Comparison of ENCODE assay signal across 8 mouse cellular contexts in the genomic region with DNA sequence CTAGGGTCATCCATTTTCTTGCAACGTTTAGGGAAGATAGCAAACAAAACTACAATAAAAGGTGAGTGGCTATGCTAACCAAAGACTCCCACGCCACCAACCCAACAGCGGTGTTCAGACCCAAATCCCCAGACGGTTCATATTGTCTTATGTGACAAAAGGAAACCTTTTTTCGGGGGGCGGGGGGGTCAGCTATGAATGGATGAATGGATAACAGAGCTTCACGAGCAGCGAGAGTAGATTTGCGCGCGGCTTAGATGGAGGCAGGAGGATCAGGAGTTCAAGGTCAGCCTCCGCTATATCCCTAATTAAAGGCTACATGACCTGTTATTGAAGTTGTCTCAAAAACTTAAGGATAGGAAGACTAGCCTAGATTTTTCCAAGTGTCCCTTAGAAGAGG. TPM values are rescaled to one million over a fixed set of nuclear protein-coding genes. Genes with fewer than 3 reads are reported as not detected.
DNase-seq lines count a peak whose midpoint lies in the region; ATAC-seq and TF ChIP-seq lines count a peak whose summit lies in the region.

No protein-coding gene starts in this region.

- peak overlapping the region; percentile 82 for H3K27ac ChIP-seq in heart, embryonic 10.5 days
- no peak overlapping the region for H3K27ac ChIP-seq in MEL (ENCODE audit: control insufficient read depth, low read depth, low read length)
- H3K27ac ChIP-seq in forebrain, embryonic 13.5 days: no peak overlapping the region
- no peak overlapping the region for H3K27ac ChIP-seq in liver, adult 2 months (replicated peaks; ENCODE audit: insufficient read depth, low read depth, low read length)

- 7% methylated on average over 12 of the region's 12 CpGs for WGBS in heart, embryonic 10.5 days
- WGBS in forebrain, embryonic 13.5 days: 4% methylated on average over 12 of the region's 12 CpGs
- WGBS in liver, adult 2 months: 10% methylated on average over 12 of the region's 12 CpGs

- H3K9ac ChIP-seq in MEL (ENCODE audit: control insufficient read depth, low read depth, low read length, poor library complexity, severe bottlenecking): peak overlapping the region; percentile 80
- peak overlapping the region; percentile 66; the same call in 1 of the 2 replicates for H3K9ac ChIP-seq in forebrain, embryonic 13.5 days
- no peak overlapping the region for H3K9ac ChIP-seq in liver, adult 2 months (ENCODE audit: low read depth, low read length)

- no peaks in the 10 kb centered on the region for H3K36me3 ChIP-seq in heart, embryonic 10.5 days
- H3K36me3 ChIP-seq in MEL (ENCODE audit: control insufficient read depth in 1 of 2, insufficient read depth in 2 of 2, low read length in 2 of 2): peaks cover 0 to 10% of the 10 kb centered on the region in 2 experiments; a peak in 2 of 4 replicates
- H3K36me3 ChIP-seq in forebrain, embryonic 13.5 days (ENCODE audit: poor library complexity, severe bottlenecking): no peaks in the 10 kb centered on the region
- no peaks in the 10 kb centered on the region for H3K36me3 ChIP-seq in liver, adult 2 months (ENCODE audit: control insufficient read depth, insufficient read depth, low read length)

- peaks cover 1% of the 10 kb centered on the region; the same call in 1 of the 2 replicates for H3K79me2 ChIP-seq in MEL (ENCODE audit: control insufficient read depth, insufficient read depth, low read length, poor library complexity)
- no peaks in the 10 kb centered on the region for H3K79me2 ChIP-seq in liver, adult 2 months (ENCODE audit: control insufficient read depth, insufficient read depth, low read length)

- intact Hi-C loops in heart, postnatal 10 days (cut with DNase I): loop anchor here (5.0 kb wide), 3 partner anchors 36 to 276 kb away; no protein-coding TSS in a partner anchor
- intact Hi-C loops in left cerebral cortex, postnatal 4 days (cut with DNase I): no loop called here

- no peak for DNase-seq in heart, embryonic 10.5 days (ENCODE audit: low spot score)
- DNase-seq in heart, postnatal 10 days: no peak
- DNase-seq in MEL (ENCODE audit: low read depth, low spot score): peak; percentile 88
- peak; percentile 24 for DNase-seq in liver, adult 2 months (ENCODE audit: extremely low read depth, low read depth, low spot score)
- DNase-seq in retina, embryonic 14.5 days (ENCODE audit: low spot score): peak; percentile 80
- no peak for DNase-seq in left cerebral cortex, postnatal 4 days
- DNase-seq in layer of hippocampus, adult 9-11 months: no peak

- H3K4me3 ChIP-seq in heart, embryonic 10.5 days: peak overlapping the region; percentile 73
- H3K4me3 ChIP-seq in MEL (ENCODE audit: control insufficient read depth in 1 of 2, insufficient read depth in 1 of 2, low read depth in 2 of 2, low read length in 2 of 2): peak overlapping the region; percentile 57 to 99
- peak overlapping the region; percentile 55 for H3K4me3 ChIP-seq in forebrain, embryonic 13.5 days
- H3K4me3 ChIP-seq in liver, adult 2 months (ENCODE audit: insufficient read depth, low read depth, low read length): no peak overlapping the region

- TF ChIP-seq CTCF in MEL (IDR thresholded peaks at IDR 0.05 in 2 of 3, conservative IDR thresholded peaks at IDR 0.05 in 1 of 3; ENCODE audit: control insufficient read depth in 1 of 3, insufficient read depth in 1 of 3, low read depth in 2 of 3, low read length in 3 of 3, poor library complexity in 1 of 3, severe bottlenecking in 1 of 3): no peak
- TF ChIP-seq CTCF in liver, adult 2 months (IDR thresholded peaks at IDR 0.05; ENCODE audit: low read depth, low read length): no peak

- H3K4me1 ChIP-seq in heart, embryonic 10.5 days: peaks cover 2% of the 10 kb centered on the region; the same call in 1 of the 2 replicates
- H3K4me1 ChIP-seq in MEL (ENCODE audit: control insufficient read depth in 1 of 2, insufficient read depth in 2 of 2, low read length in 2 of 2): peaks cover 5 to 17% of the 10 kb centered on the region in 2 experiments
- peaks cover 2% of the 10 kb centered on the region; the same call in 1 of the 2 replicates for H3K4me1 ChIP-seq in forebrain, embryonic 13.5 days
- peaks cover 1% of the 10 kb centered on the region; the same call in 1 of the 2 replicates for H3K4me1 ChIP-seq in liver, adult 2 months (ENCODE audit: control insufficient read depth, insufficient read depth, low read length)

- H3K27me3 ChIP-seq in heart, embryonic 10.5 days (ENCODE audit: insufficient read depth, poor library complexity, severe bottlenecking): peaks cover 14% of the 10 kb centered on the region; the same call in 1 of the 2 replicates
- no peaks in the 10 kb centered on the region for H3K27me3 ChIP-seq in MEL (ENCODE audit: control insufficient read depth in 1 of 2, insufficient read depth in 2 of 2, low read length in 2 of 2)
- H3K27me3 ChIP-seq in forebrain, embryonic 13.5 days: peaks cover 17% of the 10 kb centered on the region
- no peaks in the 10 kb centered on the region for H3K27me3 ChIP-seq in liver, adult 2 months (ENCODE audit: control insufficient read depth, insufficient read depth, low read length)

- TF ChIP-seq EP300 in MEL (IDR thresholded peaks at IDR 0.05; ENCODE audit: low read depth in 1 of 2, low read length in 2 of 2): no peak

- TF ChIP-seq POLR2A in MEL (IDR thresholded peaks at IDR 0.05; ENCODE audit: control insufficient read depth in 1 of 2, insufficient read depth in 1 of 2, low read depth in 1 of 2, low read length in 2 of 2, poor library complexity in 1 of 2): no peak; a peak in 1 of 4 replicates
- TF ChIP-seq POLR2A in liver, adult 2 months (IDR thresholded peaks at IDR 0.05; ENCODE audit: extremely low read depth, insufficient read depth, low read length): no peak

- no peaks in the 10 kb centered on the region for H3K9me3 ChIP-seq in heart, embryonic 10.5 days
- H3K9me3 ChIP-seq in MEL (replicated peaks; ENCODE audit: insufficient read depth, low read length): no peaks in the 10 kb centered on the region
- H3K9me3 ChIP-seq in forebrain, embryonic 13.5 days (replicated peaks): no peaks in the 10 kb centered on the region

- TF ChIP-seq RAD21 in MEL (IDR thresholded peaks at IDR 0.05; ENCODE audit: low read depth, low read length): no peak

- ATAC-seq in forebrain, embryonic 13.5 days: no peak

- peak overlapping the region; percentile 59 for H3K4me2 ChIP-seq in forebrain, embryonic 13.5 days

TF ChIP-seq in MEL, 35 proteins besides CTCF, POLR2A, EP300 and RAD21:
- TF ChIP-seq TBP (IDR thresholded peaks at IDR 0.05; ENCODE audit: low read depth, low read length) (peak; percentile 82), TAL1 (IDR thresholded peaks at IDR 0.05; ENCODE audit: low read length) (no peak)
TF ChIP-seq in MEL: peak in this region for 1.

RNA-seq across cellular contexts. Expression of a gene that starts 6.3 kb away (rescaled TPM):
- polyA plus RNA-seq in heart, embryonic 10.5 days (2016; fragmentation: Nextera tagmentation; extraction: Ambion mirVana): 16.3 and 17.3 TPM in 2 replicates
- total RNA-seq in heart, postnatal 10 days (2021): 10 to 100 TPM; 37.0 to 37.2 TPM
- 56.1 and 69.2 TPM in 2 replicates for total RNA-seq in MEL (2012; rRNA removed)
- polyA plus RNA-seq in MEL (2012; ENCODE audit: insufficient read depth in 1 of 2, insufficient read length in 2 of 2, low read depth in 1 of 2, low replicate concordance in 2 of 2, missing spikeins in 1 of 2): 10 to 100 TPM in 1 of 2 experiments, not detected in 1; 56.2 TPM
- 19.2 and 22.0 TPM in 2 replicates for polyA plus RNA-seq in forebrain, embryonic 13.5 days (2015; fragmentation: Nextera tagmentation; extraction: Ambion mirVana)
- total RNA-seq in liver, adult 2 months (2014; rRNA removed): 6.5 and 8.3 TPM in 2 replicates
- polyA plus RNA-seq in liver, adult 2 months (2012; rRNA removed): 6.4 and 7.4 TPM in 2 replicates
- 10 to 100 TPM; 74.3 to 74.6 TPM for total RNA-seq in left cerebral cortex, postnatal 4 days (2021)

RNA-seq across cellular contexts. Expression of a gene that starts 24.2 kb away (rescaled TPM):
- polyA plus RNA-seq in heart, embryonic 10.5 days (2016; fragmentation: Nextera tagmentation; extraction: Ambion mirVana): not detected in 2 replicates
- total RNA-seq in heart, postnatal 10 days (2021): not detected
- total RNA-seq in MEL (2012; rRNA removed): not detected in 2 replicates
- polyA plus RNA-seq in MEL (2012; ENCODE audit: insufficient read depth in 1 of 2, insufficient read length in 2 of 2, low read depth in 1 of 2, low replicate concordance in 2 of 2, missing spikeins in 1 of 2): not detected
- polyA plus RNA-seq in forebrain, embryonic 13.5 days (2015; fragmentation: Nextera tagmentation; extraction: Ambion mirVana): not detected in 2 replicates
- total RNA-seq in liver, adult 2 months (2014; rRNA removed): not detected in 2 replicates
- polyA plus RNA-seq in liver, adult 2 months (2012; rRNA removed): not detected in 2 replicates
- under 1 TPM; 0.28 to 0.40 TPM for total RNA-seq in left cerebral cortex, postnatal 4 days (2021)

Comparison
In these comparisons a context has a peak if more than half of its experiments do, and no peak if none do; other contexts are left out.
1. DNase-seq: peak in MEL (single experiment), liver, adult 2 months (single experiment) and retina, embryonic 14.5 days (single experiment); none in heart, embryonic 10.5 days (single experiment), heart, postnatal 10 days (0 of 2), left cerebral cortex, postnatal 4 days (single experiment) and layer of hippocampus, adult 9-11 months (single experiment).